Mouse (Mus musculus) thymus, adult 2 months (tissue): Measurements from ENCODE around the gene Gm37240. TPM values are rescaled to one million over a fixed set of nuclear protein-coding genes. Genes with fewer than 3 reads are reported as not detected.

Experiments
- DNase-seq: peaks from one replicate; pipeline ENCODE4 v3.0.0; 2021
- H3K27ac ChIP-seq: fragments of 200-500 bp; 2 replicates; pipeline ENCODE4 v1.5.1; 2012; ENCODE audit warnings: low read length, control low read depth; ENCODE audit not compliant: control insufficient read depth, insufficient read depth
- H3K27me3 ChIP-seq: fragments of 200-500 bp; 2 replicates; pipeline ENCODE4 v1.6.1; 2012; ENCODE audit warnings: mild to moderate bottlenecking, low read length, moderate library complexity, mixed read lengths; ENCODE audit not compliant: control insufficient read depth, insufficient read depth
- H3K36me3 ChIP-seq: fragments of 200-500 bp; 2 replicates; pipeline ENCODE4 v1.6.1; 2012; ENCODE audit warnings: mild to moderate bottlenecking, low read length, moderate library complexity; ENCODE audit not compliant: control insufficient read depth, insufficient read depth
- H3K4me1 ChIP-seq: fragments of 200-500 bp; replicated peaks from 2 replicates; pipeline ENCODE4 v1.6.1; 2012; ENCODE audit warnings: low read length; ENCODE audit not compliant: control insufficient read depth, insufficient read depth
- H3K4me3 ChIP-seq: fragments of 200-500 bp; 2 replicates; pipeline ENCODE4 v1.5.1; 2012; ENCODE audit warnings: mild to moderate bottlenecking, low read length, control low read depth, moderate library complexity; ENCODE audit not compliant: control insufficient read depth, insufficient read depth
- CTCF ChIP-seq: fragments of 200-500 bp; IDR thresholded peaks from 2 replicates; pipeline ENCODE4 v1.5.1; 2012; ENCODE audit warnings: mild to moderate bottlenecking, control low read depth, low read length, moderate library complexity, borderline replicate concordance; ENCODE audit not compliant: control insufficient read depth, poor library complexity, insufficient read depth; ENCODE audit errors: extremely low read depth
- POLR2A ChIP-seq: fragments of 200-500 bp; IDR thresholded peaks from 2 replicates; pipeline ENCODE4 v1.6.1; 2012; ENCODE audit warnings: mild to moderate bottlenecking, low read length, control low read depth, moderate library complexity; ENCODE audit not compliant: control insufficient read depth, poor library complexity, insufficient read depth; ENCODE audit errors: extremely low read depth
- WGBS: fragments of 180-500 bp; shearing (Covaris S2); methylation state at CpG from one replicate; pipeline ENCODE4 v1.1.7; 2018; 5-methylcytosine and 5-hydroxymethylcytosine counted together
- polyA plus RNA-seq: library from polyadenylated mRNA; depleted of rRNA; stranded (reverse); fragments of >200 nt; gene quantifications from 2 replicates; pipeline ENCODE4 v1.2.3, GENCODE M21; 2012

Gm37240 gene
- polyA plus RNA-seq, 1 experiment: 7.0 TPM

- no peak for DNase-seq
- H3K36me3 ChIP-seq: no peaks in the 10 kb centered on the region
- no peak overlapping the region for H3K27ac ChIP-seq
- 90% methylated on average over 4 of the region's 4 CpGs for WGBS
- TF ChIP-seq POLR2A: no peak
- TF ChIP-seq CTCF: no peak
- H3K4me3 ChIP-seq: no peak overlapping the region
- H3K4me1 ChIP-seq: no peaks in the 10 kb centered on the region
- H3K27me3 ChIP-seq: no peaks in the 10 kb centered on the region
Observed at GRCm38 (mm10) chr3:84988880-84989279, 898.4 kb downstream of the Gm37240 start.

GRCm38 (mm10) chr3:84985121-84985625 lies 902.1 kb downstream of the Gm37240 start:
- no peaks in the 10 kb centered on the region for H3K27me3 ChIP-seq
- H3K4me3 ChIP-seq: no peak overlapping the region
- DNase-seq: no peak
- TF ChIP-seq CTCF (no peak), POLR2A (no peak)
- H3K4me1 ChIP-seq: no peaks in the 10 kb centered on the region
- no peak overlapping the region for H3K27ac ChIP-seq
- WGBS: 84% methylated on average over 8 of the region's 8 CpGs
- no peaks in the 10 kb centered on the region for H3K36me3 ChIP-seq

GRCm38 (mm10) chr3:84982688-84983087 lies 904.6 kb downstream of the Gm37240 start:
- 93% methylated on average over 4 of the region's 4 CpGs for WGBS
- no peak for DNase-seq
- TF ChIP-seq POLR2A: no peak
- TF ChIP-seq CTCF: no peak
- Histone ChIP-seq H3K36me3 (peaks cover 2% of the 10 kb centered on the region; the same call in 1 of the 2 replicates), H3K27ac (no peak overlapping the region), H3K27me3 (no peaks in the 10 kb centered on the region), H3K4me3 (no peak overlapping the region), H3K4me1 (no peaks in the 10 kb centered on the region)

- WGBS: 95% methylated on average over 2 of the region's 2 CpGs
Observed at GRCm38 (mm10) chr3:84980158-84980557, 907.2 kb downstream of the Gm37240 start.

GRCm38 (mm10) chr3:84978676-84979075 lies 908.6 kb downstream of the Gm37240 start:
- Histone ChIP-seq H3K27me3 (no peaks in the 10 kb centered on the region), H3K27ac (no peak overlapping the region), H3K36me3 (peaks cover 24% of the 10 kb centered on the region), H3K4me3 (no peak overlapping the region), H3K4me1 (no peaks in the 10 kb centered on the region)
- TF ChIP-seq CTCF (no peak), POLR2A (no peak)
- WGBS: 97% methylated on average over 11 of the region's 11 CpGs
- no peak for DNase-seq

More at GRCm38 (mm10) chr3:84980158-84980557, 907.2 kb downstream of the Gm37240 start:
- no peaks in the 10 kb centered on the region for H3K27me3 ChIP-seq
- no peak overlapping the region for H3K4me3 ChIP-seq
- H3K4me1 ChIP-seq: no peaks in the 10 kb centered on the region
- H3K36me3 ChIP-seq: peaks cover 19% of the 10 kb centered on the region; the same call in 1 of the 2 replicates
- no peak overlapping the region for H3K27ac ChIP-seq
- no peak for DNase-seq
- no peak for TF ChIP-seq POLR2A
- no peak for TF ChIP-seq CTCF

- TF ChIP-seq CTCF: no peak
- no peak for TF ChIP-seq POLR2A
- H3K4me1 ChIP-seq: no peaks in the 10 kb centered on the region
- over 99% methylated on average over 9 of the region's 9 CpGs for WGBS
- no peaks in the 10 kb centered on the region for H3K27me3 ChIP-seq
- no peak overlapping the region for H3K27ac ChIP-seq
- H3K4me3 ChIP-seq: no peak overlapping the region
- DNase-seq: no peak
- H3K36me3 ChIP-seq: peaks cover 54% of the 10 kb centered on the region
Observed at GRCm38 (mm10) chr3:84974193-84974592, 913.1 kb downstream of the Gm37240 start.

GRCm38 (mm10) chr3:84972881-84973280 lies 914.4 kb downstream of the Gm37240 start:
- WGBS: 100% methylated on average over 2 of the region's 2 CpGs
- no peaks in the 10 kb centered on the region for H3K27me3 ChIP-seq
- H3K36me3 ChIP-seq: peaks cover 59% of the 10 kb centered on the region
- DNase-seq: no peak
- no peak for TF ChIP-seq CTCF
- no peak for TF ChIP-seq POLR2A
- no peak overlapping the region for H3K27ac ChIP-seq
- H3K4me1 ChIP-seq: no peaks in the 10 kb centered on the region
- H3K4me3 ChIP-seq: no peak overlapping the region
